Comparison of ENCODE assay signal across 13 mouse cellular contexts in genomic region chr10:71062151-71062550, GRCm38 (mm10).
A peak's percentile ranks its signal among the peaks of the same experiment; 100 is the strongest.
DNase-seq lines count a peak whose midpoint lies in the region; ATAC-seq and TF ChIP-seq lines count a peak whose summit lies in the region.
"Had no signal": no experiment of that assay in that cellular context is flagged by ENCODE, and none has a peak within 500 bp of the region (broad histone marks: within the 10 kb centered on the region; RNA-seq: fewer than 3 reads in every experiment).

No protein-coding gene starts in this region.

- no peak overlapping the region for H3K9ac ChIP-seq in limb, embryonic 14.5 days (ENCODE audit: low read depth, low read length, severe bottlenecking)
- H3K9ac ChIP-seq in heart, postnatal 0 days (replicated peaks; ENCODE audit: low read depth, low read length): no peak overlapping the region
- no peak overlapping the region for H3K9ac ChIP-seq in intestine, embryonic 15.5 days
- H3K9ac ChIP-seq: embryonic facial prominence, embryonic 13.5 days; liver, embryonic 13.5 days had no signal

- peak; percentile 7 to 46 for DNase-seq in adrenal gland, adult (ENCODE audit: inconsistent age in 2 of 2, low spot score in 1 of 2)
- DNase-seq in adrenal gland, adult 18-20 months (ENCODE audit: low spot score in 2 of 2): no peak
- peak; percentile 39 for DNase-seq in limb, embryonic 14.5 days (ENCODE audit: low spot score)
- DNase-seq in limb, embryonic 10.5 days (ENCODE audit: low spot score): no peak
- DNase-seq in heart, postnatal 0 days (ENCODE audit: low spot score): peak; percentile 59
- peak; percentile 49 for DNase-seq in lung, postnatal 36 days
- DNase-seq in layer of hippocampus, postnatal 10 days (ENCODE audit: low spot score in 2 of 2): no peak
- DNase-seq: cerebellum, postnatal 14 days; liver, embryonic 13.5 days had no signal

- TF ChIP-seq POLR2A in limb, embryonic 14.5 days (IDR thresholded peaks at IDR 0.05; ENCODE audit: borderline replicate concordance, extremely low read depth, insufficient read depth, insufficient read length): no peak

- no peaks in the 10 kb centered on the region for H3K27me3 ChIP-seq in limb, embryonic 14.5 days (ENCODE audit: control insufficient read depth, insufficient read depth, low read length)
- H3K27me3 ChIP-seq in limb, embryonic 10.5 days (ENCODE audit: low read depth, poor library complexity, severe bottlenecking): no peaks in the 10 kb centered on the region
- H3K27me3 ChIP-seq in heart, postnatal 0 days (ENCODE audit: control insufficient read depth, insufficient read depth, low read length): no peaks in the 10 kb centered on the region
- no peaks in the 10 kb centered on the region for H3K27me3 ChIP-seq in intestine, embryonic 15.5 days (replicated peaks)
- H3K27me3 ChIP-seq: embryonic facial prominence, embryonic 13.5 days; liver, embryonic 13.5 days had no signal

- H3K36me3 ChIP-seq in limb, embryonic 14.5 days (ENCODE audit: control insufficient read depth, insufficient read depth, low read length): no peaks in the 10 kb centered on the region
- no peaks in the 10 kb centered on the region for H3K36me3 ChIP-seq in limb, embryonic 10.5 days
- H3K36me3 ChIP-seq in heart, postnatal 0 days (replicated peaks; ENCODE audit: control insufficient read depth, insufficient read depth, low read length): no peaks in the 10 kb centered on the region
- H3K36me3 ChIP-seq in intestine, embryonic 15.5 days: no peaks in the 10 kb centered on the region
- H3K36me3 ChIP-seq: embryonic facial prominence, embryonic 13.5 days; liver, embryonic 13.5 days had no signal

- peaks cover 34% of the 10 kb centered on the region for H3K4me1 ChIP-seq in limb, embryonic 14.5 days (ENCODE audit: control insufficient read depth, insufficient read depth, low read length)
- H3K4me1 ChIP-seq in limb, embryonic 10.5 days: peaks cover 37% of the 10 kb centered on the region
- H3K4me1 ChIP-seq in heart, postnatal 0 days (ENCODE audit: control insufficient read depth, insufficient read depth): peaks cover 32% of the 10 kb centered on the region
- H3K4me1 ChIP-seq in intestine, embryonic 15.5 days (replicated peaks): peaks cover 10% of the 10 kb centered on the region; the same call in 1 of the 2 replicates

- no peak for TF ChIP-seq CTCF in heart, postnatal 0 days (IDR thresholded peaks at IDR 0.05; ENCODE audit: low read depth)

- TF ChIP-seq EP300 in heart, postnatal 0 days (IDR thresholded peaks at IDR 0.05; ENCODE audit: low read depth): no peak

- no peak; the same call in 1 of the 2 replicates for ATAC-seq in limb, embryonic 14.5 days (ENCODE audit: low FRiP score, low read depth)
- ATAC-seq in heart, postnatal 0 days (ENCODE audit: insufficient read depth, low read depth): no peak; the same call in 1 of the 2 replicates
- no peak for ATAC-seq in intestine, embryonic 15.5 days
- ATAC-seq: intestine, postnatal 0 days had no signal

- H3K9me3 ChIP-seq in limb, embryonic 14.5 days (ENCODE audit: control insufficient read depth, low read length): no peaks in the 10 kb centered on the region
- H3K9me3 ChIP-seq in limb, embryonic 10.5 days (replicated peaks): no peaks in the 10 kb centered on the region
- no peaks in the 10 kb centered on the region for H3K9me3 ChIP-seq in heart, postnatal 0 days (replicated peaks; ENCODE audit: control insufficient read depth, low read length)
- no peaks in the 10 kb centered on the region for H3K9me3 ChIP-seq in intestine, embryonic 15.5 days
- H3K9me3 ChIP-seq: embryonic facial prominence, embryonic 13.5 days; liver, embryonic 13.5 days had no signal

- H3K4me3 ChIP-seq in limb, embryonic 14.5 days (replicated peaks; ENCODE audit: low read length): no peak overlapping the region
- no peak overlapping the region for H3K4me3 ChIP-seq in limb, embryonic 10.5 days
- no peak overlapping the region for H3K4me3 ChIP-seq in heart, postnatal 0 days (ENCODE audit: low read depth, low read length)
- H3K4me3 ChIP-seq in intestine, embryonic 15.5 days (replicated peaks): no peak overlapping the region
- H3K4me3 ChIP-seq: embryonic facial prominence, embryonic 13.5 days; left cerebral cortex, adult 2 months; liver, embryonic 13.5 days had no signal

- no peak overlapping the region for H3K4me2 ChIP-seq in limb, embryonic 14.5 days (replicated peaks; ENCODE audit: low read depth, low read length, severe bottlenecking)
- no peak overlapping the region for H3K4me2 ChIP-seq in heart, postnatal 0 days (ENCODE audit: low read depth, low read length)
- H3K4me2 ChIP-seq in intestine, embryonic 15.5 days (replicated peaks): no peak overlapping the region
- H3K4me2 ChIP-seq: embryonic facial prominence, embryonic 13.5 days; liver, embryonic 13.5 days had no signal

- WGBS in limb, embryonic 14.5 days: 58% methylated on average over 6 of the region's 6 CpGs
- 86% methylated on average over 6 of the region's 6 CpGs for WGBS in limb, embryonic 10.5 days
- WGBS in heart, postnatal 0 days: 32% methylated on average over 6 of the region's 6 CpGs
- 57% methylated on average over 6 of the region's 6 CpGs for WGBS in intestine, embryonic 15.5 days

- H3K27ac ChIP-seq in limb, embryonic 14.5 days (replicated peaks; ENCODE audit: low read depth, low read length): no peak overlapping the region
- no peak overlapping the region for H3K27ac ChIP-seq in limb, embryonic 10.5 days
- no peak overlapping the region for H3K27ac ChIP-seq in heart, postnatal 0 days (ENCODE audit: low read depth)
- H3K27ac ChIP-seq in intestine, embryonic 15.5 days: no peak overlapping the region
- H3K27ac ChIP-seq: embryonic facial prominence, embryonic 13.5 days; left cerebral cortex, adult 2 months; liver, embryonic 13.5 days had no signal

Comparison
In these comparisons a context has a peak if more than half of its experiments do, and no peak if none do; other contexts are left out.
1. DNase-seq: peak in adrenal gland, adult (2 of 2), limb, embryonic 14.5 days (single experiment), heart, postnatal 0 days (single experiment) and lung, postnatal 36 days (single experiment); none in adrenal gland, adult 18-20 months (0 of 2), limb, embryonic 10.5 days (single experiment) and layer of hippocampus, postnatal 10 days (0 of 2).